Mouse (Mus musculus): ENCODE measurements around the gene Cyp2d9.

DNA sequence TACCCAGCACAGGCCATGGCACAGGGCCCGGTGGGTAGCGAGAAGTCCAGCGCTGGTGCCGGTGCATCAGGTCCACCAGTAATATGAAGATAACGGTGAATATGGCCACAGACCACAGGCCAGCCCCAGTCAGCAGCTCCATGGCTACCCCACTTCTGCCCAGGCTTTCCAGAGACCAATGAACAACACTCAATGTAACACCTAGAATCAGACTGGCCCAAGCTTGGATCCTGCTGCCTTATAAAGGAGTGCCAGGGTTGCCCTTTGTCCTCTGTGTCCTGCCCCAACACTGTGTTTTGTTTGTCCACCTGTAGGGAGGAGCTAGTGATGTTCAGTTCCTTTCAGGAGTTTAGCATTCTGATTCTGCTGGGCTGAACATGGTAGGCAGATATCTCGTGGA is 26.3 kb upstream of the Cyp2d9 start, which contains the start of gene Cyp2d10:
- TF ChIP-seq POLR2A (IDR thresholded peaks at IDR 0.05; ENCODE audit: low read depth, low read length) (no peak), CTCF (IDR thresholded peaks at IDR 0.05; ENCODE audit: borderline replicate concordance, insufficient read depth, low read length) (no peak)
